Mouse (Mus musculus): ENCODE measurements around the gene Pgp. TPM values are rescaled to one million over a fixed set of nuclear protein-coding genes. Genes with fewer than 3 reads are reported as not detected.

Pgp gene
- polyA plus RNA-seq, 2 experiments, result 37.6 to 52.9 TPM

- 59% methylated on average over 2 of the region's 2 CpGs for WGBS
- Histone ChIP-seq H3K4me3 (replicated peaks; ENCODE audit: low read length) (no peak overlapping the region), H3K4me2 (replicated peaks; ENCODE audit: low read depth, low read length, severe bottlenecking) (no peak overlapping the region), H3K9me3 (ENCODE audit: control insufficient read depth, low read length) (no peaks in the 10 kb centered on the region), H3K27ac (replicated peaks; ENCODE audit: low read depth, low read length) (no peak overlapping the region), H3K4me1 (ENCODE audit: control insufficient read depth, insufficient read depth, low read length) (no peaks in the 10 kb centered on the region), H3K27me3 (ENCODE audit: control insufficient read depth, insufficient read depth, low read length) (no peaks in the 10 kb centered on the region), H3K9ac (ENCODE audit: low read depth, low read length, severe bottlenecking) (no peak overlapping the region), H3K36me3 (ENCODE audit: control insufficient read depth, insufficient read depth, low read length) (no peaks in the 10 kb centered on the region)
- ATAC-seq (ENCODE audit: low FRiP score, low read depth) (no peak), DNase-seq (ENCODE audit: low spot score) (no peak)
- TF ChIP-seq POLR2A (IDR thresholded peaks at IDR 0.05; ENCODE audit: borderline replicate concordance, extremely low read depth, insufficient read depth, insufficient read length), result no peak
Observed at GRCm38 (mm10) chr17:24461580-24461979, 8.6 kb upstream of the Pgp start.

- WGBS, result 84% methylated on average over 1 of the region's 1 CpGs
- Histone ChIP-seq H3K27ac (replicated peaks; ENCODE audit: low read depth, low read length) (no peak overlapping the region), H3K4me2 (replicated peaks; ENCODE audit: low read depth, low read length, severe bottlenecking) (no peak overlapping the region), H3K4me1 (ENCODE audit: control insufficient read depth, insufficient read depth, low read length) (no peaks in the 10 kb centered on the region), H3K27me3 (ENCODE audit: control insufficient read depth, insufficient read depth, low read length) (no peaks in the 10 kb centered on the region), H3K9me3 (ENCODE audit: control insufficient read depth, low read length) (no peaks in the 10 kb centered on the region), H3K9ac (ENCODE audit: low read depth, low read length, severe bottlenecking) (no peak overlapping the region), H3K36me3 (ENCODE audit: control insufficient read depth, insufficient read depth, low read length) (no peaks in the 10 kb centered on the region), H3K4me3 (replicated peaks; ENCODE audit: low read length) (no peak overlapping the region)
- ATAC-seq (ENCODE audit: low FRiP score, low read depth) (no peak), DNase-seq (ENCODE audit: low spot score) (no peak)
- no peak for TF ChIP-seq POLR2A (IDR thresholded peaks at IDR 0.05; ENCODE audit: borderline replicate concordance, extremely low read depth, insufficient read depth, insufficient read length)
Observed at GRCm38 (mm10) chr17:24462932-24463331, 7.3 kb upstream of the Pgp start.

DNA sequence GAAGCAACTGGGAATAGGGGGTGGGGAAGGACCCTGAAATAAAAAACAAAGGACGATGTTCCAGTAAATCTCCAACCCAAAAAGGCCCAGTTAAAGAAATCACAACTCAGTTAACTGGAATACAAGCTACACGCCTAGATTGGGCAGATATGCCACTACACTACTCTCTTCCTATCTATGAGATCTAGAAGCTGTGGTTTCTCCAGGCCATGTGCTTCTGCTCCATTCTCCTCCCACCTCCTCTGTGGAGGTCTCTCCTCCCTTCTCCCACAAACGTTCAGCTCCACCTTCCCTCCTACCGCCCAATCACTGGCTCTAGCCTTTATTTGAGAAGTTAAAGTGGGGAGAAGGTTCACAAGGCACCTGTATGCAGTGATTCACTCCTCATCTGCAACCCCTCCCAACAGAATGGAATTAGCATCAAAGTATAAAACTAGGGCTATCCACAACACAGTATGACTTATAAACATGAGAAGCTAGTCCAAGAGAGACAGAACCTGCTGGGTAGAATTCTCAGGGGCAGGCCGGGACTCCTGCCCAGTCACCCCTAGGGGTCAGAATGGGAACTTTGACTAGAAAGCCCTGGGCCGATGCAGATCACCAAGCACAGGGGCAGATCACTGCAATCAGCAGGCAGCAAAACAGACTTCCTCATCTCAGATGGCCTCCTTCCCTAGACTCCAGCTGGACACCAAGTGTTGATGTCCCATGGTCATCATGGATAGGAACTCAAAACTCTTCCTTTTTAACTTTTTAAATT is 6.6 kb upstream of the Pgp start:
- no peak for TF ChIP-seq POLR2A (IDR thresholded peaks at IDR 0.05; ENCODE audit: borderline replicate concordance, extremely low read depth, insufficient read depth, insufficient read length)
- no peak overlapping the region for H3K27ac ChIP-seq (replicated peaks; ENCODE audit: low read depth, low read length)
- H3K9me3 ChIP-seq (ENCODE audit: control insufficient read depth, low read length), result no peaks in the 10 kb centered on the region
- H3K36me3 ChIP-seq (ENCODE audit: control insufficient read depth, insufficient read depth, low read length), result no peaks in the 10 kb centered on the region
- no peak overlapping the region for H3K9ac ChIP-seq (ENCODE audit: low read depth, low read length, severe bottlenecking)
- WGBS, result 54% methylated on average over 6 of the region's 6 CpGs
- no peak overlapping the region for H3K4me3 ChIP-seq (replicated peaks; ENCODE audit: low read length)
- no peak for DNase-seq (ENCODE audit: low spot score)
- ATAC-seq (ENCODE audit: low FRiP score, low read depth), result no peak
- no peaks in the 10 kb centered on the region for H3K4me1 ChIP-seq (ENCODE audit: control insufficient read depth, insufficient read depth, low read length)
- no peak overlapping the region for H3K4me2 ChIP-seq (replicated peaks; ENCODE audit: low read depth, low read length, severe bottlenecking)
- no peaks in the 10 kb centered on the region for H3K27me3 ChIP-seq (ENCODE audit: control insufficient read depth, insufficient read depth, low read length)

DNA sequence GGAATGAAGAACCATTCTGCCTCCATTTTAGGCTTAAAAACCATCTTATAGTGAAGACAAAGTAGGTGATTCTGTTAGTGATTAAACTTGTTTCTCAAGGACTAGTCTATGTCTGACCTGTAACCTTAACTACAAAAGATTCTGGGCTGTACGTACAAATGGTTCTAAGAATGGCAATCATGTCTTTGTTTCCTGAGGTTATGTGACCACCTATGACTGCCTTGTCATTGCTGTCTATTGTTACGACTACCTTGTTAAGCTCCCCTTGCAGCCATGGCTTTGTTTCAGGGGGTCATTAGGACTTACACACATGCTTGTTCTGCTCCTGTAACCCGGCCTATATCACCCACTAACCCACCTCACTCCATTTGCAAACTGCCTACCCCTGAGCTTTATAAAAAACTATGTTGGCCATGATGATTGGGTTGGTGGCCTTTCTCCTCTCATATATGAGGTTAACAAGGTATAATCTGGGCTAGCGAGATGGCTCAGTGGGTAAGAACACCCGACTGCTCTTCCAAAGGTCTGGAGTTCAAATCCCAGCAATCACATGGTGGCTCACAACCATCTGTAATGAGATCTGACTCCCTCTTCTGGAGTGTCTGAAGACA is 1.5 kb upstream of the Pgp start:
- TF ChIP-seq POLR2A (IDR thresholded peaks at IDR 0.05; ENCODE audit: borderline replicate concordance, extremely low read depth, insufficient read depth, insufficient read length), result no peak
- Histone ChIP-seq H3K27ac (replicated peaks; ENCODE audit: low read depth, low read length) (no peak overlapping the region), H3K4me3 (replicated peaks; ENCODE audit: low read length) (no peak overlapping the region), H3K4me2 (replicated peaks; ENCODE audit: low read depth, low read length, severe bottlenecking) (no peak overlapping the region), H3K9me3 (ENCODE audit: control insufficient read depth, low read length) (no peaks in the 10 kb centered on the region), H3K9ac (ENCODE audit: low read depth, low read length, severe bottlenecking) (no peak overlapping the region), H3K27me3 (ENCODE audit: control insufficient read depth, insufficient read depth, low read length) (no peaks in the 10 kb centered on the region), H3K36me3 (ENCODE audit: control insufficient read depth, insufficient read depth, low read length) (0 out of 2 replicates have a peak, but pooled peaks cover 9% of the 10 kb centered on the region), H3K4me1 (ENCODE audit: control insufficient read depth, insufficient read depth, low read length) (peaks cover 18% of the 10 kb centered on the region)
- DNase-seq (ENCODE audit: low spot score) (no peak), ATAC-seq (ENCODE audit: low FRiP score, low read depth) (no peak)
- 88% methylated on average over 5 of the region's 5 CpGs for WGBS

- peak overlapping the region; percentile 55 for H3K9ac ChIP-seq (ENCODE audit: low read depth, low read length, severe bottlenecking)
- H3K27ac ChIP-seq (replicated peaks; ENCODE audit: low read depth, low read length), result peak overlapping the region; percentile 76; the same call in 1 of the 2 replicates
- peaks cover 18% of the 10 kb centered on the region for H3K4me1 ChIP-seq (ENCODE audit: control insufficient read depth, insufficient read depth, low read length)
- no peaks in the 10 kb centered on the region for H3K27me3 ChIP-seq (ENCODE audit: control insufficient read depth, insufficient read depth, low read length)
- WGBS, result 16% methylated on average over 7 of the region's 7 CpGs
- peaks cover 15% of the 10 kb centered on the region; the same call in 1 of the 2 replicates for H3K36me3 ChIP-seq (ENCODE audit: control insufficient read depth, insufficient read depth, low read length)
- ATAC-seq (ENCODE audit: low FRiP score, low read depth) (no peak), DNase-seq (ENCODE audit: low spot score) (no peak)
- peak overlapping the region; percentile 90 for H3K4me3 ChIP-seq (replicated peaks; ENCODE audit: low read length)
- no peaks in the 10 kb centered on the region for H3K9me3 ChIP-seq (ENCODE audit: control insufficient read depth, low read length)
- H3K4me2 ChIP-seq (replicated peaks; ENCODE audit: low read depth, low read length, severe bottlenecking), result peak overlapping the region; percentile 98
- TF ChIP-seq POLR2A (IDR thresholded peaks at IDR 0.05; ENCODE audit: borderline replicate concordance, extremely low read depth, insufficient read depth, insufficient read length), result no peak
Observed at GRCm38 (mm10) chr17:24469336-24469909, 769 bp upstream of the Pgp start.
